Mouse (Mus musculus): Measurements from ENCODE around the gene Myh14. TPM values are rescaled to one million over a fixed set of nuclear protein-coding genes. Genes with fewer than 3 reads are reported as not detected.
A peak's percentile ranks its signal among the peaks of the same experiment; 100 is the strongest.

Myh14 gene
- total RNA-seq, 2 experiments from 2014 or later, result 21.4 to 23.3 TPM

DNA sequence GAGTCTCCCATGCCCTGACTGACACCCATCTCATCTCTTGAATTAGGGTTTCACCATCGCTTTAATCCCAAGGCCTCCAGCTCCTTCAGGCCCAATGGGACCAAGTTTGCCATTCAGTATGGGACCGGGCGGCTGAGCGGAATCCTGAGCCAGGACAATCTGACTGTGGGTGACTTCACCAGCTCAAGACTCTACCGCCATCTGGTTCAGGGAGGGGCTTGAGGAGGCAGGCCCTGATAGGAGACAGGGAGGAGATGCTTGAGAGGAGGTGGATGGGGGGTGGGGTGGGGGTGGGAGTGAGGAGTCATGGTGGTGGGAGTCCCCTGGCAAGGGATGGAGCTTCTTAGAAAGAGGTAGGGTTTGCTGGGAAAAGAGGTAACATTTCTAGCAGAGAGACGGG, 89.0 kb downstream of the Myh14 start:
- DNase-seq, result no peak

DNA sequence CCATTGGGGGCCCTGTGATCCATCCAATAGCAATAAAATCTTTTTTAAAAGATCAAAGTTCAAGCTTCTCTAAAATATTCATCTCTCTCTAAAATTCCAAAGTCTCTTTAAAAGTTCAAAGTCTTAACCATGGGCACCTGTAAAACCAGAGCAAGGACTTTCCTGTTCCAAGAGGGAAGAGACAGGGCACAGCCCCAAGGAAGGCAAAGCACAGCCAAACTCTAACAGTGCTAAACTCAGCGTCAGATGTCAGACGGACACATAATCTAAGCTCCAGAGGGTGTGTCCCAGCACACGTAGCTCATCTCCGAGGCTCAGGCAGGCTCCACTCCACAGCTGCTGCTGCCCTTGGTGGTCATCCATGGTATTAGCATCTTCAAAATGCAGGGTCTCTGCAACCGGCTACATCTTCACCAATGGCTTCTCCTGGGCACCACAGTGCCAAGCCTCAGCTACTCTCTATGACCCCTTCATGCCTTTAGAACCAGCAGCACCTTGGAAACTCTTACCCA, 94.3 kb downstream of the Myh14 start:
- DNase-seq, result no peak

- no peak for DNase-seq
Observed at GRCm38 (mm10) chr7:44572956-44573484, 97.6 kb downstream of the Myh14 start.

DNA sequence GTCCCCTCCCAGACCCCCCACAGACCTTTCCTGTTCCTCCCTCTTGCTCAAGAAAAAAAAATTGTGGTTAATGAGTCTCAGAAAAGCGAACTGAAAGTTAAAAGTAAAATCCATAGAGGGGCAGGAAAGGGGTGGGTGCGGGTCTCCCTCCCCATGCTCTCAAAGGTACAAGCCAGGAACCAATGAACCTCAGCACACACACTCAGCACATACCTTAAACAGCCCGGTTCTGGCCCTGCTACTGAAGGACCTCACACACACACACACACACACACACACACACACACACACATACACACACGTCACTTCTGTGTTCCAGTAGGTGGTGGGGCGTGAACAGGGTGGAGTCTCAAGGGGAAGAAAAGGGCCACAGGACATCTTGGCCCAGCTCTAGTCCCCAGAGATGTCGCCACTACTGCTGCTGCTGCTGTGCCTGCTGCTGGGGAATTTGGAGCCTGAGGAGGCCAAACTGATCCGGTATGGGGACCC, 98.4 kb downstream of the Myh14 start, which contains the start of gene Napsa:
TSS of gene Napsa (plus strand) at position 168 of the 489 bp plus-strand sequence.
- DNase-seq, result no peak

DNA sequence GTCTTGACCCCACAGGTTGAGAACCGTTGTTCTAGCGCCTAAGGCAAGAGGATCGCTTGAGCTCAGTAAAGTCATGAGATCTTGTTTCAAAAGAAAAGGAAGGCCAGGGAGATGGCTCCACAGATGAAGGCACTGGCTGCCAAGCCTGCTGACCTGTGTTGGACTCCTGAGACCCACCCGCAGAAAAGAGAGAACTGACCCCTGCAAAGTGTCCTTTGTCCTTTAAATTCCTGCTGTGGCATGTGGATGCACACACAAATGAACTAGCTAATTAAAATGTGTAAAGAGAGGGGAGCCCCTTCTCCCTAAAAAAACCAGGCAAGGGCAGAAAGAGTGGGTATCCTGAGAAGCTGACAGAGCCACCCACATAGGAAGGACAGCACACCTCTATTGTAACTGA, 98.8 kb downstream of the Myh14 start:
- no peak for DNase-seq

DNA sequence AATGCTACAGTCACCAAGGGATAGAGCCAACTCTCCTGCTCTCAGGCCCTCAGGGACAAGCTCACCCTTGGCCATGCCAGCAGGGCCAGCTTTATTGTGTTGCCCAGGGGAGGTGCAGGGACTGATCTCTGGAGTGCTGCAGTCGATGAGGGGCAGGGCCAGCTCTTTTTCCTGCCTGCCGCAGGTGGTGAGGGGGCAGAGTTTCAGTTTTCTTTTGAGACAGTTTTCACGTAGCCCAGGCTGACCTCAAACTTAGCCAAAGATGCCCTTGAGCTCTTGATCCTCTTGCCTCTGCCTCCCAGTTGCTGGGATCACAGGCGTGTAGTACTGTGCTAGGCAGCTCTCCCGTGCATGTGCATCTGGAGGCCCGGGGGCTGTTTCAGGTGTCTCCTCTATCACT, 99.7 kb downstream of the Myh14 start:
- DNase-seq, result no peak

- no peak for DNase-seq
Observed at GRCm38 (mm10) chr7:44568803-44569202, 101.8 kb downstream of the Myh14 start.

GRCm38 (mm10) chr7:44565414-44565813, 105.2 kb downstream of the Myh14 start:
- no peak for DNase-seq

DNA sequence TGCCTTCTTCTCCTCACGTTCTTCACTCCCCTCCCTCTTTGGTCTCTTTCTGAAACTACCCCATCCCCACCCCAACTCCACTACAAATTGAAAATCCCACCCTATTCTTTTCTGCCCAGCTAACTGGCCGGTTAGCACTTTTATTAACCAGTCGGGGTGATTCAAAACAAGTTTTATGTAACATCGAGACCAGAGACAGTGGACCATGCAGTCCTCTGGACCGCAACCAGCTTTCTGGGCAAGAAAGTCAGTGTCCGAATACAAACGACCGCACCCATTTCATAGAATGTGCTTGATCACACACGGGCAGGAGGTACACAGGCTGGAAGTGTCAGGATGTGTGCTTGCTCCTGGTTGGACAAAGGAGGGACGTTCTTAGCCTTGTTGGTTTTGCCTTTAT, 106.2 kb downstream of the Myh14 start:
- DNase-seq, result no peak

- no peak for DNase-seq
Observed at GRCm38 (mm10) chr7:44563284-44563683, 107.4 kb downstream of the Myh14 start.

DNA sequence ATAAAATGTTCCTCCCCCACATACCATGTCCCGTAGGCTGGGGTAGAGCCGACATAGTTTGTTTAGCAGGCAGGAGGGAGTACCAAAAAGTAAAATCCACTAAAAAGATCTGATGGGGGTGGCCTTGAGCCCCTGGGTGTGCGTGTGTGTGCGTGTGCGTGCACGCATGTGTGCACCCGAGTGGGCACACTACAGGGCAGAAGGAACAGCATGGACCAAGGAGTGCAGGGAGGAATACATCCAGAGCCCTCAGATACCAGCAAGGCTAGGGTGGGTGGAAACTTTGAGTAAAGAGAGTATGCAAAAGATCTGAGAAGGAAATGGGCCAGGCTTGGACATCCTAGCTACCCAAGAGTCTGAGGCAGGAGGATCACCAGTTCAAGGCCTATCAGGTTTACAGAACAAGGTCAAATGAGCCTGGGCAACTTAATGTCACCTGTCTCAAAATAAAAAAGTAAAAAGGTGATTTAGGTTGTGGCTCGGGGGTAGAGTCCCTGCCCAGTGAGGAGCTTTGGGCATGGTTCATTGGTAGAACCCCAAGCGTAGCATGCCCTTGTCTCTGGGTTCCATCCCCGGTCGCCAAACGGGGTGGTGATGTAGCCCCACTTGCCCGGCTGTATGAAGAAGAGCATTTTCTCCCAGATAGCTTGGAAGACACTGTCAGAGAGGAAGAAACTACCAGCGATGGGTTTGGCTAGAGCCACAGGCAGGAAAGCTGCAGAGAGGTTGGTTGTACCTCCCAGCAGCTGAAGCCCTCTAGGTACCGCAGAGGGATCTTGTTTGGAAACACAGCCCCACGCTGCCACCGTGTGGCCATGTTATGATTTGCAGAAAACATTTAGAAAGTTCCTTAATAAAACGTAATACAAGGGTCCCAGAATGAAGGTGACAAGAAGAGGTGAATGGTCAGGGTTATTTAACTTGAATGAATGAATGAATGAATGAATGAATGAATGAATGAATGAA, 109.9 kb downstream of the Myh14 start:
- DNase-seq, result peak; percentile 78

DNA sequence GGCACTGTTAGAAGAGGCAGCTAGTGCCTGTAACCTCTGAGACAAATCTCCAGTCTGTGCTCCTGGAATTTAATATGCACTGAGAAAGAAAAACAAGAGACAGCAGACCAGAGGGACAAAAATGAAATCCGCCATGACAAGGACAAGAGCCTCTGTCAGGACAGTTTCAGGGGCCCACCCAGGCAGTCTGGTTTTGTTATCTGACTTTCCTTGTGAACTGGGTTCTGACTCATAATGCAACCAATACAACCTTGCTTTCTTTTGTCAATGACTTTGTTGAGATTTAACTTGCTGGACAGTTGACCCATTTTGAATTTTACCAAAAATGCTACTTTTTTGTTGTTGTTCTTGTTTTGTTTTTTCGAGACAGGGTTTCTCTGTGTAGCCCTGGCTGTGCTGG, 113.0 kb downstream of the Myh14 start:
- DNase-seq, result no peak

Other genes starting within 250 kb of the Myh14 start
- gene Lrrc4b, start 241.8 kb downstream of the Myh14 start, total RNA-seq (2021), result 1 to 10 TPM; 1.9 to 2.5 TPM
- not detected for gene Aspdh, start 205.5 kb downstream of the Myh14 start, total RNA-seq (2021)
- gene Josd2, start 202.9 kb downstream of the Myh14 start, total RNA-seq (2021), result 10 to 100 TPM; 61.5 to 68.3 TPM
- 10 to 100 TPM; 50.8 to 52.6 TPM for gene Emc10, start 174.3 kb downstream of the Myh14 start, total RNA-seq (2021)
- gene Fam71e1, start 174.3 kb downstream of the Myh14 start, total RNA-seq (2021), result 1 to 10 TPM; 4.3 to 5.7 TPM
- 1,000 to 10,000 TPM; 2,219 to 2,666 TPM for gene Mybpc2, start 146.2 kb downstream of the Myh14 start, total RNA-seq (2021)
- gene Spib, start 138.8 kb downstream of the Myh14 start, total RNA-seq (2021), result 1 to 10 TPM in 1 of 2 experiments, not detected in 1; 1.2 TPM
- 10 to 100 TPM in 1 of 2 experiments, 1 to 10 TPM in 1; 8.1 to 14.7 TPM for gene Pold1, start 122.0 kb downstream of the Myh14 start, total RNA-seq (2021)
- gene Nr1h2, start 116.9 kb downstream of the Myh14 start, total RNA-seq (2021), result 10 to 100 TPM; 27.4 to 35.4 TPM
- gene Napsa, start 98.5 kb downstream of the Myh14 start, total RNA-seq (2021), result under 1 TPM in 1 of 2 experiments, not detected in 1; 0.99 TPM
- gene Kcnc3, start 80.2 kb downstream of the Myh14 start, total RNA-seq (2021), result 1 to 10 TPM; 1.4 to 1.6 TPM
- not detected for gene Izumo2, start 37.9 kb upstream of the Myh14 start, total RNA-seq (2021)
- 10 to 100 TPM; 16.7 to 18.5 TPM for gene Vrk3, start 77.6 kb upstream of the Myh14 start, total RNA-seq (2021)
- gene Zfp473, start 80.2 kb upstream of the Myh14 start, total RNA-seq (2021), result under 1 TPM in 1 of 2 experiments, not detected in 1; 0.29 TPM
- 10 to 100 TPM; 28.0 to 35.3 TPM for gene Nup62, start 145.2 kb upstream of the Myh14 start, total RNA-seq (2021)
- 1 to 10 TPM; 1.9 to 2.3 TPM for gene Il4i1, start 145.5 kb upstream of the Myh14 start, total RNA-seq (2021)
- gene Atf5, start 145.8 kb upstream of the Myh14 start, total RNA-seq (2021), result 10 to 100 TPM; 55.1 to 60.5 TPM
- gene Akt1s1, start 178.1 kb upstream of the Myh14 start, total RNA-seq (2021), result 10 to 100 TPM; 84.2 to 86.4 TPM
- 10 to 100 TPM; 41.7 to 49.0 TPM for gene Tbc1d17, start 178.2 kb upstream of the Myh14 start, total RNA-seq (2021)
- 10 to 100 TPM; 14.4 to 16.5 TPM for gene Pnkp, start 186.3 kb upstream of the Myh14 start, total RNA-seq (2021)
- 100 to 1,000 TPM; 210 to 216 TPM for gene Ptov1, start 198.9 kb upstream of the Myh14 start, total RNA-seq (2021)
- 10 to 100 TPM; 44.7 to 53.5 TPM for gene Med25, start 221.9 kb upstream of the Myh14 start, total RNA-seq (2021)
- gene Fuz, start 225.2 kb upstream of the Myh14 start, total RNA-seq (2021), result 10 to 100 TPM; 15.0 to 18.1 TPM

Data from gastrocnemius, postnatal 10 days (tissue).